Comparison of ENCODE assay signal across 7 mouse cellular contexts in genomic region chr10:75444111-75444826, GRCm38 (mm10). TPM values are rescaled to one million over a fixed set of nuclear protein-coding genes. Genes with fewer than 3 reads are reported as not detected.
DNase-seq lines count a peak whose midpoint lies in the region; ATAC-seq lines count a peak whose summit lies in the region.

No protein-coding gene starts in this region.

- H3K36me3 ChIP-seq in limb, embryonic 11.5 days (ENCODE audit: control insufficient read depth, insufficient read depth, low read length), result no peaks in the 10 kb centered on the region
- no peaks in the 10 kb centered on the region for H3K36me3 ChIP-seq in limb, embryonic 10.5 days
- H3K36me3 ChIP-seq in embryonic facial prominence, embryonic 12.5 days, result no peaks in the 10 kb centered on the region
- no peaks in the 10 kb centered on the region for H3K36me3 ChIP-seq in hindbrain, embryonic 10.5 days
- no peaks in the 10 kb centered on the region for H3K36me3 ChIP-seq in midbrain, embryonic 16.5 days (ENCODE audit: control insufficient read depth, insufficient read depth, low read length)

- no peak overlapping the region for H3K27ac ChIP-seq in limb, embryonic 11.5 days (replicated peaks; ENCODE audit: low read depth, low read length)
- no peak overlapping the region for H3K27ac ChIP-seq in limb, embryonic 10.5 days
- H3K27ac ChIP-seq in embryonic facial prominence, embryonic 12.5 days, result 0 out of 2 replicates have a peak overlapping the region, but pooled peaks have one; percentile 41
- peak overlapping the region; percentile 70 for H3K27ac ChIP-seq in hindbrain, embryonic 10.5 days
- H3K27ac ChIP-seq in midbrain, embryonic 16.5 days (ENCODE audit: low read length), result no peak overlapping the region

- ATAC-seq in limb, embryonic 11.5 days (ENCODE audit: insufficient number of reproducible peaks, low FRiP score, low TSS enrichment, low read depth), result 0 out of 2 replicates have a peak, but pooled peaks have one; percentile 68
- ATAC-seq in embryonic facial prominence, embryonic 12.5 days (ENCODE audit: insufficient number of reproducible peaks, insufficient read depth, low FRiP score, low TSS enrichment), result peak; percentile 85
- ATAC-seq in midbrain, embryonic 16.5 days, result peak; percentile 87

- no peaks in the 10 kb centered on the region for H3K4me1 ChIP-seq in limb, embryonic 11.5 days (ENCODE audit: control insufficient read depth, insufficient read depth, low read length)
- H3K4me1 ChIP-seq in limb, embryonic 10.5 days, result peaks cover 19% of the 10 kb centered on the region
- peaks cover 22% of the 10 kb centered on the region for H3K4me1 ChIP-seq in embryonic facial prominence, embryonic 12.5 days
- peaks cover 32% of the 10 kb centered on the region for H3K4me1 ChIP-seq in hindbrain, embryonic 10.5 days (replicated peaks)
- peaks cover 5% of the 10 kb centered on the region; the same call in 1 of the 2 replicates for H3K4me1 ChIP-seq in midbrain, embryonic 16.5 days (ENCODE audit: control insufficient read depth, insufficient read depth, low read length)

- no peaks in the 10 kb centered on the region for H3K9me3 ChIP-seq in limb, embryonic 11.5 days (ENCODE audit: control insufficient read depth, low read length)
- no peaks in the 10 kb centered on the region for H3K9me3 ChIP-seq in limb, embryonic 10.5 days (replicated peaks)
- no peaks in the 10 kb centered on the region for H3K9me3 ChIP-seq in embryonic facial prominence, embryonic 12.5 days
- no peaks in the 10 kb centered on the region for H3K9me3 ChIP-seq in hindbrain, embryonic 10.5 days
- no peaks in the 10 kb centered on the region for H3K9me3 ChIP-seq in midbrain, embryonic 16.5 days (replicated peaks; ENCODE audit: control insufficient read depth, low read length, poor library complexity, severe bottlenecking)

- no peak overlapping the region for H3K4me2 ChIP-seq in limb, embryonic 11.5 days (ENCODE audit: low read depth, severe bottlenecking)
- 0 out of 2 replicates have a peak overlapping the region, but pooled peaks have one; percentile 3 for H3K4me2 ChIP-seq in embryonic facial prominence, embryonic 12.5 days (replicated peaks)
- H3K4me2 ChIP-seq in midbrain, embryonic 16.5 days (ENCODE audit: low read length), result peak overlapping the region; percentile 19

- H3K4me3 ChIP-seq in limb, embryonic 11.5 days (ENCODE audit: low read depth, low read length), result no peak overlapping the region
- H3K4me3 ChIP-seq in limb, embryonic 10.5 days, result no peak overlapping the region
- no peak overlapping the region for H3K4me3 ChIP-seq in embryonic facial prominence, embryonic 12.5 days
- no peak overlapping the region for H3K4me3 ChIP-seq in hindbrain, embryonic 10.5 days
- no peak overlapping the region for H3K4me3 ChIP-seq in midbrain, embryonic 16.5 days (ENCODE audit: low read depth, low read length)

- peak; percentile 49 for DNase-seq in limb, embryonic 11.5 days (ENCODE audit: low spot score)
- no peak for DNase-seq in limb, embryonic 10.5 days (ENCODE audit: low spot score)
- peak; percentile 50 for DNase-seq in hindbrain, embryonic 10.5 days (ENCODE audit: low spot score)
- no peak for DNase-seq in layer of hippocampus, adult 18-20 months (ENCODE audit: low spot score in 2 of 2)
- no peak for DNase-seq in urinary bladder, adult 18-20 months (ENCODE audit: low spot score in 2 of 2)

- no peak overlapping the region for H3K9ac ChIP-seq in limb, embryonic 11.5 days (ENCODE audit: low read length)
- no peak overlapping the region for H3K9ac ChIP-seq in embryonic facial prominence, embryonic 12.5 days
- no peak overlapping the region for H3K9ac ChIP-seq in midbrain, embryonic 16.5 days (ENCODE audit: low read depth, low read length)

- WGBS in limb, embryonic 11.5 days, result 70% methylated on average over 19 of the region's 19 CpGs
- 73% methylated on average over 19 of the region's 19 CpGs for WGBS in limb, embryonic 10.5 days
- WGBS in embryonic facial prominence, embryonic 12.5 days, result 63% methylated on average over 19 of the region's 19 CpGs
- 80% methylated on average over 19 of the region's 19 CpGs for WGBS in hindbrain, embryonic 10.5 days
- 67% methylated on average over 19 of the region's 19 CpGs for WGBS in midbrain, embryonic 16.5 days

- no peaks in the 10 kb centered on the region for H3K27me3 ChIP-seq in limb, embryonic 11.5 days (ENCODE audit: control insufficient read depth, insufficient read depth, low read length)
- 0 out of 2 replicates have a peak, but pooled peaks cover 2% of the 10 kb centered on the region for H3K27me3 ChIP-seq in limb, embryonic 10.5 days (ENCODE audit: low read depth, poor library complexity, severe bottlenecking)
- H3K27me3 ChIP-seq in embryonic facial prominence, embryonic 12.5 days, result no peaks in the 10 kb centered on the region
- no peaks in the 10 kb centered on the region for H3K27me3 ChIP-seq in hindbrain, embryonic 10.5 days (ENCODE audit: insufficient read depth, poor library complexity, severe bottlenecking)
- H3K27me3 ChIP-seq in midbrain, embryonic 16.5 days (ENCODE audit: control insufficient read depth, insufficient read depth, low read depth, low read length), result no peaks in the 10 kb centered on the region

RNA-seq across cellular contexts. Expression of gene Upb1, which starts 43.4 kb away (rescaled TPM):
- 0.21 and 0.37 TPM in 2 replicates for polyA plus RNA-seq in limb, embryonic 11.5 days (2014; fragmentation: Nextera tagmentation; extraction: Ambion mirVana)
- 0.70 TPM in 1 of 2 replicates, not detected in the other for polyA plus RNA-seq in limb, embryonic 10.5 days (2016; fragmentation: Nextera tagmentation; extraction: Ambion mirVana)
- polyA plus RNA-seq in embryonic facial prominence, embryonic 12.5 days (2016; fragmentation: Nextera tagmentation; extraction: Ambion mirVana), result 0.18 and 0.49 TPM in 2 replicates
- 0.19 TPM in 1 of 2 replicates, not detected in the other for polyA plus RNA-seq in hindbrain, embryonic 10.5 days (2016; fragmentation: Nextera tagmentation; extraction: Ambion mirVana)
- 0.41 and 0.42 TPM in 2 replicates for polyA plus RNA-seq in midbrain, embryonic 16.5 days (2015; fragmentation: Nextera tagmentation; extraction: Ambion mirVana)
- total RNA-seq in layer of hippocampus, adult 18-20 months (2021), result under 1 TPM in 1 of 2 experiments, not detected in 1; 0.48 TPM

Comparison
In these comparisons a context has a peak if more than half of its experiments do, and no peak if none do; other contexts are left out.
1. DNase-seq: peak in limb, embryonic 11.5 days (single experiment) and hindbrain, embryonic 10.5 days (single experiment); none in limb, embryonic 10.5 days (single experiment), layer of hippocampus, adult 18-20 months (0 of 2) and urinary bladder, adult 18-20 months (0 of 2).
2. H3K27ac ChIP-seq: peak in embryonic facial prominence, embryonic 12.5 days (single experiment) and hindbrain, embryonic 10.5 days (single experiment); none in limb, embryonic 11.5 days (single experiment), limb, embryonic 10.5 days (single experiment) and midbrain, embryonic 16.5 days (single experiment).
3. Peak in every context shown above with its lines, with median percentiles within 50 percentile points of each other: ATAC-seq.